Mouse (Mus musculus) embryo, embryonic 10.5 days (tissue): ENCODE measurements around the gene Hipk2.
A peak's percentile ranks its signal among the peaks of the same experiment; 100 is the strongest.
"Not testable (repeated sequence)": the region's sequence is repeated elsewhere in the genome, so short reads cannot be mapped to it uniquely, and the experiment has no call there.

Source experiments
- DNase-seq: peaks from one replicate; pipeline ENCODE4 v3.0.0-alpha.2; 2015; ENCODE audit warnings: low spot score

Gene Hipk2

GRCm38 (mm10) chr6:38698233-38698889 is 177.6 kb downstream of the Hipk2 start:
- no peak for DNase-seq

DNA sequence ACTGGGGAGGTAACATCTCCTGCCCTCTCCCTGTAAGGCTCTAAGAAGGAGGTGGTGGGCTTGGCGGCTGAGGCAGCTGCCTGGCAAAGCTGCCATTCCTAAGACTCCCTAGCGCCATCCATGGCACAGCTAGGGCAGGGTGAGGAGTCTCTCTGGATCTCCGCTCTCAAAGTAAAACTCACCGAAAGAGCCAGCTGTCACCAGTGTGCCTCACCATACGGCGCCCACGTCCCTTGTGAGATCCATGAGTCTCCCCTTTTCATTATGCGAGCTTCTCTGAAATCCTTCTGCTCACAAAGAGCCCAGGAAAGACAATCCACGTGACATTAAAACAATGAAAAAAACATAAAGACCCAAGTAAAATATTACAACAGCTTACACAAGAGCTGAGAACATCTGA is 179.4 kb downstream of the Hipk2 start:
- DNase-seq, result no peak

GRCm38 (mm10) chr6:38695380-38696054 is 180.4 kb downstream of the Hipk2 start:
- peak; percentile 95 for DNase-seq

- no peak for DNase-seq
Measured at GRCm38 (mm10) chr6:38692556-38692955, 183.4 kb downstream of the Hipk2 start.

- DNase-seq, result no peak
Measured at GRCm38 (mm10) chr6:38691052-38691451, 184.9 kb downstream of the Hipk2 start.

DNA sequence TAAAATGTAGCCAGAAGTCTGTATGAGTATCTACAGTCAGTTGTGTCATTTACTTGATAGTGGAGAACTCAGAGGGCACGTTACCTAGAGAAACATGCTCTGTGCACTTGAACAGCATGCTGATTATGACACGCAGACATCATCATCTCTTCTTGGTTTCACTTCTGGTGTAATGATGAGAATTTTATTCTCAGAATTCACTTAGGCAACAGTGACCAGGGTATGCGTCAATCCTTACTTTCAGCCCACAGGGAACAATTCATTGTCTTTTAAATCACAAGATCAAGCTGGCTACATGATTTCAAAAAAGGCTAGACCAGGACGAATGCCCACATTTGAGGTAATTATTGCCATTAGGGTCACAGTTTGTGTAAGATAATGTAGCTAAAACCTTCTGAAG is 185.3 kb downstream of the Hipk2 start:
- no peak for DNase-seq

DNA sequence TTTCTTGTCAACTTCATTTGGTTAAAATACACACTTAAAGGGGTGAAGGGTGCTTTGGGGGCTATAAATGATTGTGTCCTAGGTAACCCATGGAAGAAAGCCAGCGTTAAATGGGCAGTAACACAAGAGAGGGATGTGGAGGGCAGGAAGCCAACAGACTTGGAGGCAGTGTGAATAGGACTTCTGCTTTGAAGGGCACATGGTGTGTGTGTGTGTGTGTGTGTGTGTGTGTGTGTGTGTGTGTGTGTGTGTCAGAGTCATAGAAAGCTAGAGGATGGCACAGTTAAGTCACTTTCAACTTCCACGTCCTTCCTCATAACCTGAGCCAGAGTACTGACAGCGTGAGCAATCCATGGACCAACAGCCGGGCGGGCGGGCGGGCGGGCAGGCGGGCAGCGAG is 187.1 kb downstream of the Hipk2 start:
- DNase-seq, result no peak

GRCm38 (mm10) chr6:38687216-38687615 is 188.7 kb downstream of the Hipk2 start:
- DNase-seq, result peak; percentile 64

DNA sequence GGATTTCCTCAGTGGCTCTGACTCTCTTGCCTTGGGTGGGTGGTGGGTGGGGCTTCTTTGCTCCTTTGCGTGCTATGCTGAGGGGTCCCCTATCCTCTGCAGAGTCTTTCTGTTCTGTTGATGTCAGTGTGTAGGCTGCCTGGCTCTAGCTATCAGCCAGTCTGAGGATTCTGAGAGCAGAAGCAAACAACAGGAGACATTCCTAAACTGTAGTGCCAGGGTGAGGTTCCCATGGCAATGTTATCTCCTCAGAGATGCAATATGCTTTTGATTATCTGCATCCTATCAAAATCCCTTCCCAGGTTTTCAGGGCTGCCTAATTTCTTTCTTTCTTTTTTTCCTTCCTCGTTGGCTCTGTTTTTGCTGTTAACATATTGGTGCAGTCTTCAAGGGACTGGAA is 193.4 kb downstream of the Hipk2 start:
- no peak for DNase-seq

DNA sequence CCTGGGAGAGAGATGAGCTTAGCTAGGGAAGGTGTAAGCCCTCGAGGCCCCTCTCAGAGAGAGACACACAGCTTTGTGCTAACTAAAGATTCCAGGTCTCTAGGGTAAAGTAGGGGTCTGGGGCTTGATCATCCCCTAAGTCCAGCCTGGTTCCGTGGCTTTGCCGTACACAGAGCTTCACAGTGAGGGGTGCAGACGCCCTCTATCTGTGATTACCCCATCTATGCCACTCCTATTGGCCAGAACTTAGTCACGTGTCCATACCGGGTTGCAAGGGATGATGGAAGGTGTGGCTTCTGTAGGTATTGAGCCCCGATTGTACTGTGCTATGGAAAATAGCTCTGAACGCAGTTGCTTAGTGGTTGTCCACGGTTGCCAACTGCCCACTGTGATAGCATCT is 198.3 kb downstream of the Hipk2 start:
- no peak for DNase-seq

DNA sequence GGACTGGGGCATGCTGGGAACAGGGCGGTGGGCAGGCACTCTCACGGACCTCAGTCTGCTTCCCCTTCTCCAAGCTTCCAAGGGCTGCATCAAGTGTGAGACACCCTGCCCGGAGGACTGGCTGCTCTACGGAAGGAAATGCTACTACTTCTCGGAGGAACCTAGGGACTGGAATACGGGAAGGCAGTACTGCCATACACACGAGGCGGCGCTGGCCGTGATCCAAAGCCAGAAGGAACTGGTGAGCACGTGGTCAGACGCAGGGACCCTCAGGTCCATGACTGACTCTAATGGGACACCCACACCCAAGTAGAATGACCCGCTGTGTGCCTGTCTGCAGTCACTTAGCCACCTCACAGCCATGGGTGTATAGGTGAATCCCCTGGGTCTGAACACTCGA is 199.2 kb downstream of the Hipk2 start:
- DNase-seq, result no peak

DNA sequence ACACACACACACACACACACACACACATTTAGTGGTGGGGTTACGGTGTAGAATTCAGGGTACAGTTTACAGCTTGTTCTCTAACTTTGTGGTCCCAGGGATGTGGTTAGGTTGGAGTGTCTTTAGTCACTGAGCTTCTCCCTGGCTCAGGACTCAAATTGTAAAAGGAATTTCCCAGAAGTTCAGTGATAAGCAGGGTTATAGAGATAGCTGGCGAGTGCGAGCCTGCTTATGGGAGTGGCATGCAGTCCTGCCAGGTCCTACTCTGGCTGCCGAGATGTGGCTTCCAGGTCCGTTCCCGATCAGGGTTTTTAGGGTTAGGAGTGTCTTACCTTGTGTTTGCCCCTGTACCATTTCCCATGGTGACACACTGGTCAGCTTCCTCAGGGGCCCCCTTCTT is 199.7 kb downstream of the Hipk2 start:
- no peak for DNase-seq

DNA sequence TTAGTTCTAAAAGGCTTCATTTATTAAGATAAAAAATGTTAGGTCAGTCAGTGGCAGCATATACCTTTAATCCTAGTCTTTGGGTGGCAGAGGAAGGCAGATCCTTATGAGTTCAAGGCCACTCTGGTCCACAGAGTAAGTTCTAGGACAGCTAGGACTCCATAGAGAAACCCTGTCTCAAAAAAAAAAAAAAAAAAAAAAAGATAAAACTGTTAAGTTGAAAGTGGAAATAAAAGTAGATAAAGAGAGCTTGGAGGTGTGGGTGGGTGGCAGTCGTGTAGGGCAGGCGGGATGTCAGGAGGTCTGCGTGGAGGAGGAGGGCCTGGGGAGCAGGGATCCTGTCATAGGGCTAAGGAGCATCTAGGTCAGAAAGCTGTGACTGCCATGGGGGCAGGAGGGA is 204.0 kb downstream of the Hipk2 start:
- no peak for DNase-seq

DNA sequence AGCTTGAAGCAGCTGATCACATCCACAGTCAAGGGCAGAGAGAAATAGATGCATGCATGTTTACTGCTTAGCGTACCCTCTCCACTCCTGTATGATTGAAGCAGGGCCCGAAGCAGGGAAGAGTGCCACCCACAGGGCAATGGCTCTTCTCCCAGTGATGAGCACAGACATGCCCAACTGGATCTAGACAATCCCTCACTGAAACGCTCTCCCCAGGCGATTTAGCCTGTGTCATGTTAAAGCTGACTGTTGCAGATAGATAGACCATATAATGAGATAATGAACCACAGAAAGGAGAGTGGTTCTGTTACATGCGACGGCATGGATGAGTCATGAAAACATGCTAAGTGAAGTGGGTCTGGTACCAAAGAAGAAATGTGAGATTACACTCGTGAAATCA is 204.7 kb downstream of the Hipk2 start:
- no peak for DNase-seq

GRCm38 (mm10) chr6:38670488-38670887 is 205.5 kb downstream of the Hipk2 start:
- DNase-seq, result not testable (repeated sequence)

- DNase-seq, result no peak
Measured at GRCm38 (mm10) chr6:38669580-38669979, 206.4 kb downstream of the Hipk2 start.

- peak; percentile 59 for DNase-seq
Measured at GRCm38 (mm10) chr6:38662714-38663615, 213.0 kb downstream of the Hipk2 start, which contains the start of gene Clec2l. Clec2l (plus strand) TSS chr6:38663069.

- peak; percentile 75 for DNase-seq
Measured at GRCm38 (mm10) chr6:38661626-38662025, 214.3 kb downstream of the Hipk2 start.

- DNase-seq, result peak; percentile 90
Measured at GRCm38 (mm10) chr6:38650263-38650937, 225.6 kb downstream of the Hipk2 start.

GRCm38 (mm10) chr6:38649545-38649944 is 226.4 kb downstream of the Hipk2 start:
- DNase-seq, result peak; percentile 46
